Mouse (Mus musculus) splenic B cell, adult 2 months (primary cell): ENCODE measurements around the gene 1700028K03Rik.

Experiments
- DNase-seq: peaks from one replicate; pipeline ENCODE4 v3.0.0-alpha.2; 2011; ENCODE audit warnings: low read depth, low spot score
- H3K27me3 ChIP-seq: 2 replicates; pipeline ENCODE4 v1.6.1; 2012; ENCODE audit warnings: mild to moderate bottlenecking, low read length, moderate library complexity, mixed read lengths; ENCODE audit not compliant: control insufficient read depth, poor library complexity, insufficient read depth, severe bottlenecking
- H3K36me3 ChIP-seq: 2 replicates; pipeline ENCODE4 v1.6.1; 2012; ENCODE audit warnings: mild to moderate bottlenecking, low read length, moderate library complexity, mixed read lengths; ENCODE audit not compliant: control insufficient read depth, poor library complexity, insufficient read depth, severe bottlenecking

1700028K03Rik gene

GRCm38 (mm10) chr5:107598380-107598779, 63.9 kb downstream of the 1700028K03Rik start:
- Histone ChIP-seq H3K27me3 (no peaks in the 10 kb centered on the region), H3K36me3 (peaks cover 6% of the 10 kb centered on the region)
- DNase-seq = no peak
